Mouse (Mus musculus): ENCODE measurements around the gene Gm21976.

Gm21976 gene

GRCm38 (mm10) chr13:98298833-98299758, 19.4 kb downstream of the Gm21976 start:
- DNase-seq = peak; percentile 11 to 67

- no peak for DNase-seq
Measured at GRCm38 (mm10) chr13:98305257-98305656, 25.6 kb downstream of the Gm21976 start.

- no peak for DNase-seq
Measured at GRCm38 (mm10) chr13:98306393-98306792, 26.7 kb downstream of the Gm21976 start.

GRCm38 (mm10) chr13:98306852-98307475, 27.3 kb downstream of the Gm21976 start:
- no peak for DNase-seq

- no peak for DNase-seq
Measured at GRCm38 (mm10) chr13:98308004-98308403, 28.3 kb downstream of the Gm21976 start.

- no peak for DNase-seq
Measured at GRCm38 (mm10) chr13:98308724-98309123, 29.0 kb downstream of the Gm21976 start.

- no peak for DNase-seq
Measured at GRCm38 (mm10) chr13:98311597-98311996, 31.9 kb downstream of the Gm21976 start.

GRCm38 (mm10) chr13:98313631-98314030, 33.9 kb downstream of the Gm21976 start:
- DNase-seq = no peak

- no peak for DNase-seq
Measured at GRCm38 (mm10) chr13:98315124-98315523, 35.4 kb downstream of the Gm21976 start.

GRCm38 (mm10) chr13:98316140-98316479, 36.4 kb downstream of the Gm21976 start:
- no peak for DNase-seq

GRCm38 (mm10) chr13:98316480-98317245, 37.0 kb downstream of the Gm21976 start, which contains the start of gene Btf3:
Gene Btf3 (minus strand): TSS chr13:98317006.
- peak; percentile 84 to 89 for DNase-seq

GRCm38 (mm10) chr13:98317246-98317677, 37.6 kb downstream of the Gm21976 start:
- DNase-seq = no peak

- DNase-seq = no peak
Measured at GRCm38 (mm10) chr13:98317911-98318310, 38.2 kb downstream of the Gm21976 start.

GRCm38 (mm10) chr13:98325034-98325433, 45.3 kb downstream of the Gm21976 start:
- DNase-seq = no peak

GRCm38 (mm10) chr13:98332106-98332505, 52.4 kb downstream of the Gm21976 start:
- peak in 1 of 2 experiments; percentile 42 for DNase-seq

GRCm38 (mm10) chr13:98336205-98336604, 56.5 kb downstream of the Gm21976 start:
- no peak for DNase-seq

- DNase-seq = no peak
Measured at GRCm38 (mm10) chr13:98340506-98340905, 60.8 kb downstream of the Gm21976 start.

GRCm38 (mm10) chr13:98349491-98349890, 69.8 kb downstream of the Gm21976 start:
- DNase-seq = no peak

GRCm38 (mm10) chr13:98351527-98351926, 71.8 kb downstream of the Gm21976 start:
- peak in 1 of 2 experiments; percentile 8 for DNase-seq

GRCm38 (mm10) chr13:98352381-98352975, 72.8 kb downstream of the Gm21976 start:
- DNase-seq = no peak

- DNase-seq = no peak
Measured at GRCm38 (mm10) chr13:98353709-98354089, 74.0 kb downstream of the Gm21976 start.

GRCm38 (mm10) chr13:98354090-98354801, 74.6 kb downstream of the Gm21976 start, which contains the start of gene Foxd1:
Gene Foxd1 (plus strand): TSS chr13:98354242.
- DNase-seq = peak in 1 of 2 experiments; percentile 24

Measured in spleen, adult 18-20 months (tissue).